Mouse (Mus musculus): ENCODE results near the gene Pdlim1. TPM values are rescaled to one million over a fixed set of nuclear protein-coding genes. Genes with fewer than 3 reads are reported as not detected.

Gene Pdlim1
- polyA plus RNA-seq, 1 experiment from 2014 or later: 213 TPM

GRCm38 (mm10) chr19:40277494-40277893, 5.9 kb upstream of the Pdlim1 start:
- WGBS: 87% methylated on average over 8 of the region's 8 CpGs
- ATAC-seq (ENCODE audit: insufficient number of reproducible peaks, insufficient read depth, low FRiP score, low read depth): no peak
- no peaks in the 10 kb centered on the region for H3K4me1 ChIP-seq (ENCODE audit: control insufficient read depth, insufficient read depth, low read length)

GRCm38 (mm10) chr19:40275401-40276188, 4.0 kb upstream of the Pdlim1 start:
- Histone ChIP-seq H3K9me3 (ENCODE audit: control insufficient read depth, low read depth, low read length) (no peaks in the 10 kb centered on the region), H3K27me3 (ENCODE audit: control insufficient read depth, insufficient read depth, low read length) (no peaks in the 10 kb centered on the region), H3K4me1 (ENCODE audit: control insufficient read depth, insufficient read depth, low read length) (no peaks in the 10 kb centered on the region), H3K4me3 (ENCODE audit: low read depth, low read length) (no peak overlapping the region), H3K36me3 (ENCODE audit: control insufficient read depth, insufficient read depth, low read length) (no peaks in the 10 kb centered on the region), H3K27ac (ENCODE audit: low read length) (no peak overlapping the region), H3K9ac (replicated peaks; ENCODE audit: low read depth, low read length) (no peak overlapping the region), H3K4me2 (replicated peaks; ENCODE audit: low read depth, low read length) (no peak overlapping the region)
- WGBS: 81% methylated on average over 14 of the region's 14 CpGs
- no peak for ATAC-seq (ENCODE audit: insufficient number of reproducible peaks, insufficient read depth, low FRiP score, low read depth)

More at GRCm38 (mm10) chr19:40277494-40277893, 5.9 kb upstream of the Pdlim1 start:
- no peak overlapping the region for H3K4me3 ChIP-seq (ENCODE audit: low read depth, low read length)
- H3K27me3 ChIP-seq (ENCODE audit: control insufficient read depth, insufficient read depth, low read length): no peaks in the 10 kb centered on the region
- H3K27ac ChIP-seq (ENCODE audit: low read length): no peak overlapping the region
- no peaks in the 10 kb centered on the region for H3K9me3 ChIP-seq (ENCODE audit: control insufficient read depth, low read depth, low read length)
- no peaks in the 10 kb centered on the region for H3K36me3 ChIP-seq (ENCODE audit: control insufficient read depth, insufficient read depth, low read length)
- no peak overlapping the region for H3K4me2 ChIP-seq (replicated peaks; ENCODE audit: low read depth, low read length)
- H3K9ac ChIP-seq (replicated peaks; ENCODE audit: low read depth, low read length): no peak overlapping the region

- no peak overlapping the region for H3K4me2 ChIP-seq (replicated peaks; ENCODE audit: low read depth, low read length)
- WGBS: 38% methylated on average over 13 of the region's 13 CpGs
- H3K9ac ChIP-seq (replicated peaks; ENCODE audit: low read depth, low read length): no peak overlapping the region
- no peaks in the 10 kb centered on the region for H3K9me3 ChIP-seq (ENCODE audit: control insufficient read depth, low read depth, low read length)
- H3K27me3 ChIP-seq (ENCODE audit: control insufficient read depth, insufficient read depth, low read length): no peaks in the 10 kb centered on the region
- H3K36me3 ChIP-seq (ENCODE audit: control insufficient read depth, insufficient read depth, low read length): no peaks in the 10 kb centered on the region
- ATAC-seq (ENCODE audit: insufficient number of reproducible peaks, insufficient read depth, low FRiP score, low read depth): no peak
- H3K27ac ChIP-seq (ENCODE audit: low read length): no peak overlapping the region
- H3K4me3 ChIP-seq (ENCODE audit: low read depth, low read length): no peak overlapping the region
- H3K4me1 ChIP-seq (ENCODE audit: control insufficient read depth, insufficient read depth, low read length): no peaks in the 10 kb centered on the region
These were observed 1.0 kb upstream of the Pdlim1 start for GRCm38 (mm10) chr19:40272674-40273073.

DNA sequence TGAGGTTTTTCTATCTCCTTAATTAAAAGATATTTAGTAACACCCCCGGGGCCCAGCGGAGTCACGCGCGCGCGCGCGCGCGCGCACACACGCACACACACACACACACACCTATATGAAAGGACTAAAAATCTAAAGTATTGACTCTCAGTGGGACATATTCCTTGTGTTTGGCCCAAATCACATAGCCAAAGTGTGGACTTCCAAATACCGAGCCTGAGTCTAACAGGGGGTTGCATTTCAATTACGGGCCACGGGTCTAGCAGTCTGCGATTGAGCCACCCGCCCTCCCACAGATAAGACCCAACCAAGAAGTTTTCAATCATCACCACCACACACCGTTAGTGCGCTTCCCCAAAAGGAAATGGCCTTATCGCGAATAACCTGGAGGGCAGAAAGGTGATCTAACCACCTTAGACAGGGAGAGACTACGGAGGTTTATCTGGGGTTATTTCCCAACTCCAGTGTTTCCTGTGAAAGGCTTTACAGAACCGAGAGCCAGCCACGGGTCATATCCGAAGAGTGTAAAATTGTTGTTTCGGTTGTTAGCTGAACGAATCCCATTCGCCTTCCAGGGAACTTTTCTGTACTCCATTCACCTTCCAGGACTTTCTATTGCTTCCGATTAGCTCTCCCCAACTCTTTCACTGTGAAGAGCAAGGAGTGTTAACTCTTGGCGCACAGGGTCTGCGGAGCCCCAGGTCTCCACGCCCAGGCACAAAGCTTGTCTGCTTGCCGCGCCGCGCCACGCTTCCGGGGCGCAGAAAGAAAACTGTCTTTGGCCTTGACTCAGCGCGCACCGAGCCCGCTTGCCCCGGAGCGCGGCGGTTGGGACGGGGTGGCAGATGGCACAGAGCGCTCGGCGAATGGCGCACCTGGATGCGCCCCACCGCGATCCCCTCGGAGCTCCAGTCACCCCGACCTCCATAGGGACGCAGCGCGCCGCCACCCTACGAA, 1.0 kb downstream of the Pdlim1 start:
- ATAC-seq (ENCODE audit: insufficient number of reproducible peaks, insufficient read depth, low FRiP score, low read depth): peak; percentile 44; the same call in 1 of the 2 replicates

GRCm38 (mm10) chr19:40269526-40269925, 2.1 kb downstream of the Pdlim1 start:
- Histone ChIP-seq H3K4me3 (ENCODE audit: low read depth, low read length) (no peak overlapping the region), H3K9me3 (ENCODE audit: control insufficient read depth, low read depth, low read length) (no peaks in the 10 kb centered on the region), H3K27me3 (ENCODE audit: control insufficient read depth, insufficient read depth, low read length) (no peaks in the 10 kb centered on the region), H3K4me2 (replicated peaks; ENCODE audit: low read depth, low read length) (peak overlapping the region; percentile 94), H3K4me1 (ENCODE audit: control insufficient read depth, insufficient read depth, low read length) (no peaks in the 10 kb centered on the region), H3K36me3 (ENCODE audit: control insufficient read depth, insufficient read depth, low read length) (no peaks in the 10 kb centered on the region), H3K9ac (replicated peaks; ENCODE audit: low read depth, low read length) (no peak overlapping the region), H3K27ac (ENCODE audit: low read length) (no peak overlapping the region)
- no peak for ATAC-seq (ENCODE audit: insufficient number of reproducible peaks, insufficient read depth, low FRiP score, low read depth)
- WGBS: 71% methylated on average over 5 of the region's 5 CpGs

More for the DNA sequence above, 1.0 kb downstream of the Pdlim1 start:
- H3K27ac ChIP-seq (ENCODE audit: low read length): peak overlapping the region; percentile 28; the same call in 1 of the 2 replicates
- peak overlapping the region; percentile 55 for H3K9ac ChIP-seq (replicated peaks; ENCODE audit: low read depth, low read length)
- no peaks in the 10 kb centered on the region for H3K4me1 ChIP-seq (ENCODE audit: control insufficient read depth, insufficient read depth, low read length)
- no peaks in the 10 kb centered on the region for H3K27me3 ChIP-seq (ENCODE audit: control insufficient read depth, insufficient read depth, low read length)
- peak overlapping the region; percentile 94 for H3K4me2 ChIP-seq (replicated peaks; ENCODE audit: low read depth, low read length)
- peak overlapping the region; percentile 72 for H3K4me3 ChIP-seq (ENCODE audit: low read depth, low read length)
- 7% methylated on average over 63 of the region's 63 CpGs for WGBS
- H3K9me3 ChIP-seq (ENCODE audit: control insufficient read depth, low read depth, low read length): no peaks in the 10 kb centered on the region
- H3K36me3 ChIP-seq (ENCODE audit: control insufficient read depth, insufficient read depth, low read length): no peaks in the 10 kb centered on the region

DNA sequence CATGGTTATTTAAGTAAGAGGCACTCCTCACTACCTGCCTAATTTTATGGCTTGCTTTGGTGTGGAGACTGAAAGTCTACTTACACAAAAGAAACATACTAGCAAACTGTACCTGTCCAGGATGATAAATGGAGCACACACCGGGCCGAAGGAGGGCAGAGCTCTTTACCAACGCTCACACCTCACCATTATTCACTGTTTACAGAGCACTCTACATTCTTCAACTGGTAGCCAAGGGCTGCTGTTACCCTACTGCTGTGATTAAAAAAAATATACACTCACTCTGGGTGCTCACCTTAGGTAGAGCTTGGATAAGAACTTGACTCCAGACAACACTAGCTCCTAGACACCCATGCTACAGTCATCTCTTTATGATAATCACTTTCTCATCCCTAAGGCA, 3.1 kb downstream of the Pdlim1 start:
- no peak overlapping the region for H3K4me2 ChIP-seq (replicated peaks; ENCODE audit: low read depth, low read length)
- 22% methylated on average over 3 of the region's 3 CpGs for WGBS

GRCm38 (mm10) chr19:40267380-40267779, 4.3 kb downstream of the Pdlim1 start:
- Histone ChIP-seq H3K9me3 (ENCODE audit: control insufficient read depth, low read depth, low read length) (no peaks in the 10 kb centered on the region), H3K36me3 (ENCODE audit: control insufficient read depth, insufficient read depth, low read length) (no peaks in the 10 kb centered on the region), H3K27ac (ENCODE audit: low read length) (peak overlapping the region; percentile 27; the same call in 1 of the 2 replicates), H3K4me3 (ENCODE audit: low read depth, low read length) (no peak overlapping the region), H3K9ac (replicated peaks; ENCODE audit: low read depth, low read length) (no peak overlapping the region), H3K4me1 (ENCODE audit: control insufficient read depth, insufficient read depth, low read length) (no peaks in the 10 kb centered on the region), H3K27me3 (ENCODE audit: control insufficient read depth, insufficient read depth, low read length) (no peaks in the 10 kb centered on the region), H3K4me2 (replicated peaks; ENCODE audit: low read depth, low read length) (no peak overlapping the region)
- 82% methylated on average over 1 of the region's 1 CpGs for WGBS
- no peak for ATAC-seq (ENCODE audit: insufficient number of reproducible peaks, insufficient read depth, low FRiP score, low read depth)

More for the DNA sequence above, 3.1 kb downstream of the Pdlim1 start:
- H3K27me3 ChIP-seq (ENCODE audit: control insufficient read depth, insufficient read depth, low read length): no peaks in the 10 kb centered on the region
- no peaks in the 10 kb centered on the region for H3K36me3 ChIP-seq (ENCODE audit: control insufficient read depth, insufficient read depth, low read length)
- no peak for ATAC-seq (ENCODE audit: insufficient number of reproducible peaks, insufficient read depth, low FRiP score, low read depth)
- peak overlapping the region; percentile 39; the same call in 1 of the 2 replicates for H3K27ac ChIP-seq (ENCODE audit: low read length)
- no peak overlapping the region for H3K9ac ChIP-seq (replicated peaks; ENCODE audit: low read depth, low read length)
- H3K4me1 ChIP-seq (ENCODE audit: control insufficient read depth, insufficient read depth, low read length): no peaks in the 10 kb centered on the region
- H3K4me3 ChIP-seq (ENCODE audit: low read depth, low read length): no peak overlapping the region; the same call in 1 of the 2 replicates
- H3K9me3 ChIP-seq (ENCODE audit: control insufficient read depth, low read depth, low read length): no peaks in the 10 kb centered on the region

GRCm38 (mm10) chr19:40259485-40259884, 12.2 kb downstream of the Pdlim1 start:
- no peak overlapping the region for H3K9ac ChIP-seq (replicated peaks; ENCODE audit: low read depth, low read length)
- WGBS: 90% methylated on average over 1 of the region's 1 CpGs
- no peak overlapping the region for H3K4me3 ChIP-seq (ENCODE audit: low read depth, low read length)
- peaks cover 7% of the 10 kb centered on the region; the same call in 1 of the 2 replicates for H3K4me1 ChIP-seq (ENCODE audit: control insufficient read depth, insufficient read depth, low read length)
- no peaks in the 10 kb centered on the region for H3K36me3 ChIP-seq (ENCODE audit: control insufficient read depth, insufficient read depth, low read length)
- H3K4me2 ChIP-seq (replicated peaks; ENCODE audit: low read depth, low read length): no peak overlapping the region
- no peak for ATAC-seq (ENCODE audit: insufficient number of reproducible peaks, insufficient read depth, low FRiP score, low read depth)
- no peaks in the 10 kb centered on the region for H3K27me3 ChIP-seq (ENCODE audit: control insufficient read depth, insufficient read depth, low read length)
- H3K27ac ChIP-seq (ENCODE audit: low read length): no peak overlapping the region
- H3K9me3 ChIP-seq (ENCODE audit: control insufficient read depth, low read depth, low read length): no peaks in the 10 kb centered on the region

Measured in stomach, embryonic 14.5 days (tissue).